Mouse (Mus musculus) liver, postnatal 0 days (tissue): ENCODE data around the gene Calml3.

ENCODE experiments used
- CTCF ChIP-seq: sonication (generic); IDR thresholded peaks from 2 replicates; pipeline ENCODE4 v1.5.1; 2016; ENCODE audit warnings: antibody characterized with exemption, low read depth
- EP300 ChIP-seq: IDR thresholded peaks from 2 replicates; pipeline ENCODE4 v1.6.1; 2016; ENCODE audit warnings: antibody characterized with exemption, low read depth, mild to moderate bottlenecking

DNA sequence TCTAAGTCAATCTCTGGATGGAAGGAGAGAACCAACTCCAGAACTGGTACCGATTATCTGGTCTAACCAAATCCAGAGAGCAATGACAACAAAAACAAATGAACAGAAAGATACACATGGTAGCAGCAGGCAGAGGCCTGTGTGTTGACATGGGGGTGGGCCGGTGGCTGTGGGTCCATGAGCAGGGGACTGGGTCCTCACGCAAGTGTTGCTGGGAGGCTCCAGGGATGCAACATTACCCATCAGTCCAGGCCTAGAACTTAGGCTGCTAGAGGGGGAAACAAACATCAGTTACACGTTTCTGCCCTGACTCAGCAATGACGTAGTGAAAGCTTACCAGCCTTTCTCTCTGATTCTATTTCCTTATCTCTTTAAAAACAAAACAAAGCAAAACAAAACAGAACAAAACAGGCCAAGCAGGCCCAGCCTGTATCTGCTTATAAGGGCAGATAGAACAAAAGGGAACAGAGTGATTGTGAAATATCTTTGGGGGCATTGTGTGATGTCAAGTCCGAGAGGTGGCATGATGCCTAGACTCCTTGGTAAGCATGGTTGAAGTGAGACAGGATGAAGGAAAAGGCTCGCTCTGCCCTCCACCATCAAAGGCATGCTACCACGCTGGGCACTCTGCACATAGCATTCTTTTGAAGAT is 24.4 kb downstream of the Calml3 start:
- no peak for TF ChIP-seq CTCF
- TF ChIP-seq EP300, result no peak
